Mouse (Mus musculus) gastrocnemius, adult 18-20 months (tissue): ENCODE results near the gene Ins2. TPM values are rescaled to one million over a fixed set of nuclear protein-coding genes. Genes with fewer than 3 reads are reported as not detected.

Experiments used
- microRNA-seq: library from miRNA; unstranded; fragments of <30 nt; microRNA quantifications from one replicate; pipeline ENCODE4 v1.2.0, GENCODE M21; 2021
- total RNA-seq, 2 experiments: library from RNA; stranded (reverse); gene quantifications; 2 replicates each; pipeline ENCODE4 v1.2.3; 2021

Gene Ins2
- total RNA-seq, 2 experiments from 2014 or later = not detected

Small RNAs within 50 kb of the gene (microRNA-seq; reads per million reads assigned to microRNA genes)
- gene Mir483 = 170 reads per million, percentile 65 among the genes with 10 or more reads in this experiment

Other genes starting within 250 kb of the Ins2 start
- gene Tnnt3, start 244.5 kb downstream of the Ins2 start, total RNA-seq = over 10,000 TPM; 35,269 to 35,976 TPM
- gene Mrpl23, start 210.7 kb downstream of the Ins2 start, total RNA-seq = 1 to 10 TPM; 1.7 to 1.9 TPM
- 10 to 100 TPM; 20.0 to 29.0 TPM for gene Igf2, start 76.6 kb downstream of the Ins2 start, total RNA-seq
- gene Gm49394, start 73.4 kb downstream of the Ins2 start, total RNA-seq = not detected
- 1 to 10 TPM in 1 of 2 experiments, not detected in 1; 1.1 TPM for gene Th, start 187.7 kb upstream of the Ins2 start, total RNA-seq
- gene Ascl2, start 225.9 kb upstream of the Ins2 start, total RNA-seq = not detected